Mouse (Mus musculus): ENCODE results near the gene Hs6st1.

DNA sequence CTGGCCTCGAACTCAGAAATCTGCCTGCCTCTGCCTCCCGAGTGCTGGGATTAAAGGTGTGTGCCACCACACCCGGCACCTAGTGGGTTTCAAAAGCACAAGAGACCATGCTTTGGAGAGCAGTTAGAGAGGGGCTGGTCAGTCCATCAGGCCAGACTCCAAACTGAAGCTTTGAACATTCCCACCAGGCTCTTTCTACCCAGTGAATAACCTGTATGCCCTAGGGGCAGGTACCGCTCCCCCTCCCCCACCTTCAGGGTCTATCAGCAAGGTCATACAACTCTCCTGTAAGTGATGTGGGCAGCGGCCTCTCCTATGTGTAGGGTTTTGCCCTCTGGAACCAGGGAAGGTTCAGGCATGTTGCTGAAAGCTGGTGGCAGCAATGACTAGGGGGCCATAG lies 6.0 kb downstream of the Hs6st1 start:
- TF ChIP-seq CTCF (IDR thresholded peaks at IDR 0.05; ENCODE audit: low read depth, low read length) = no peak
- TF ChIP-seq EP300 (IDR thresholded peaks at IDR 0.05; ENCODE audit: insufficient read depth, low read depth, low read length) = no peak

Data from ES-Bruce4 (cell line).